Mouse (Mus musculus) thymus, adult 2 months (tissue): ENCODE measurements around the gene Tvp23b.

Experiments used
- CTCF ChIP-seq: fragments of 200-500 bp; IDR thresholded peaks from 2 replicates; pipeline ENCODE4 v1.5.1; 2012; ENCODE audit warnings: mild to moderate bottlenecking, control low read depth, low read length, moderate library complexity, borderline replicate concordance; ENCODE audit not compliant: control insufficient read depth, poor library complexity, insufficient read depth; ENCODE audit errors: extremely low read depth
- POLR2A ChIP-seq: fragments of 200-500 bp; IDR thresholded peaks from 2 replicates; pipeline ENCODE4 v1.6.1; 2012; ENCODE audit warnings: mild to moderate bottlenecking, low read length, control low read depth, moderate library complexity; ENCODE audit not compliant: control insufficient read depth, poor library complexity, insufficient read depth; ENCODE audit errors: extremely low read depth

GRCm38 (mm10) chr11:62930574-62930973, 51.3 kb downstream of the Tvp23b start:
- TF ChIP-seq POLR2A (no peak), CTCF (no peak)
